Mouse (Mus musculus) thymus, postnatal 25 days (tissue): ENCODE results near the gene Ube2d3.

ENCODE experiments used
- DNase-seq: peaks from one replicate; pipeline ENCODE4 v3.0.0; 2022

The Ube2d3 gene

DNA sequence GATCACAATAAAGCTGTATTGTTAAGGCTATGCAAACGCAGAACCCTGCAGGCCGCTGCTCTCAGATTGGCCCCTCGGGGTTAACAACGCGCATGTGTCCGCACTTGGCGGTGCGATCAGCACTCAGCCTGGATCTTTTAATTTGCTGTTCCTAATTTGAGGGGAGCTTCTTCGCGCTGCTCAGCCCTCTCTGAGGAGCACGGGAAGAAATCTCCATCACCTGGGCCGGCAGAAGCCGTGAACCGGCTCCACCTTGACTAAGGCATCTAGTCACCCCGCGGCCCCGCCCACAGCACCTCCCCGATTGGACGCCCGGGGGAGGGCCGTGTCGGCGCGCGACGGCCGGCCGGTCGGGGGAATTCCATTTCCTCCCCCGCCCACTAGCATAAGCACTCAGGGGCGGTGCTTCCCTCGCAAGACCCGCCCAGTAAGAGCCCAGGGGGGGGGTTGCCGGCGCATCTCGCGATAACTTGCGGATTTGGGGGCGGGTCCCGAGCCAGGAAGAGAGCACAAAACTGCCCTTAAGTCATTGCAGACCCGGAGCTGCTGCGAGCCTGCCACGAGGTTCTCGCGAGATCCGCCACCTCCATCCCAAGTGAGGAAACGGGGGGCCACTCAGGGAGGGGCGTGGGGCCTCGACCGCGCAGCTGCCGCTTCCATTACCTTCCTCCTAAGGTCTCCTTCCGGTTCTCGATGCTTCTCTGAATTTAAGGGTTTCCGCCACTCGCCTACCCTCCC, at the start of gene Ube2d3:
TSS of gene Ube2d3 (plus strand) at position 392 of the 738 bp plus-strand sequence.
- peak; percentile 100 for DNase-seq

- DNase-seq = no peak
These were observed 44.8 kb upstream of the Ube2d3 start for GRCm38 (mm10) chr3:135393186-135393585.

DNA sequence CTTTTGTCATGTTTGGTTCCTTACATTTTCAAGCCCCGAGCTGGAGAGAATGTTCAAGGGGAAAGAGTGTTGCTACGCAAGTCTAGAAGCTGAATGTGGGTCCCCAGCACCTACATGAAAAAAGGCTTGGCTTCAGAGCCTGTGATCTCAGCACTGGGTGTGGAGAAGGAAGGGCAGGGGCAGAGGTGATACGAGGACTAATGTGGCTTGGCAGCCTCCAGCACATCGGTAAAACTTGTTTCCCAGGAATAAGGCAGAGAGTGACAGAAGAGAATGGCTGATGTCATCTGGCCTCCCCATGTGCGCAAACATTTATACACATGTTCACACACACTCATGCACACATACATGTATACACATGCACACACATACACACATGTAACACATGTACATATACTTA, 42.9 kb upstream of the Ube2d3 start:
- no peak for DNase-seq

DNA sequence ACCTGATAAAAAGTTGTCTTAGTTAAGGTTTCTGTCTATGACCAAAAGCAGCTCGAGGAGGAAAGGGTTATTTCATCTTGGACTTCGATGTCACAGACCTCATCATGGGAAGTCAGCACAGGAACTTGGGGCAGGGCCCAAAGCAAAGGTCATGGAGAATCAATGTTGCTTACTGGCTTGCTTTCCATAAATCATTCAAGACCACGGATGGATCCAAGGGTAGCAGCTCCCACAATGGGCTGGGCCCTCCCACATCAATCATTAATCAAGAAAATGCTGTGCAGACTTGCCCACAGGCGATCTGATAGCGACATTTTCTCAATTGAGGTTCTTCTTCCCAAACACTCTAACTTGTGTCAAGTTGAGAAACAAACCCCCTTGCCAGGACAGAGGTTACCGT, 41.9 kb upstream of the Ube2d3 start:
- DNase-seq = no peak

- no peak for DNase-seq
These were observed 40.8 kb upstream of the Ube2d3 start for GRCm38 (mm10) chr3:135397112-135397511.

- DNase-seq = peak; percentile 94
These were observed 35.7 kb upstream of the Ube2d3 start for GRCm38 (mm10) chr3:135402201-135402658.

DNA sequence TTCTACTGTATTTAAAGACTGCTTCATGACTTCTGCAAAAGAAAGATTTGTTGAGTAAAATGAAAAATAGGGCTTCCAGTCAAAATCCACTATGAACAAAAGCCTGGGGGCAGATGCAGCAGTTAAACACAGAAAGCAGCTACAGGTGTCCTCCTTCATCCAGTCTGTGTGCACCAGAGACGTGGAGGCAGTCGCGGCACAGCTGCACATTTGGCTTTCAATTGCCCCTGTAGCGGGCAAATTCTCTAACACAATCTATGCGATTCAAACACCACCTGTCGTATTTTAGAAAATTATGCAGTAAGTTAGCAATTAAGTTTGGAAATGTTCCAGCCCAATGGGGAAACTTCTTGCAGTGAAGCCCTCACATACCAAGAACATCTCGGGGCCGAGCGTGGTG, 34.7 kb upstream of the Ube2d3 start:
- DNase-seq = peak; percentile 69

DNA sequence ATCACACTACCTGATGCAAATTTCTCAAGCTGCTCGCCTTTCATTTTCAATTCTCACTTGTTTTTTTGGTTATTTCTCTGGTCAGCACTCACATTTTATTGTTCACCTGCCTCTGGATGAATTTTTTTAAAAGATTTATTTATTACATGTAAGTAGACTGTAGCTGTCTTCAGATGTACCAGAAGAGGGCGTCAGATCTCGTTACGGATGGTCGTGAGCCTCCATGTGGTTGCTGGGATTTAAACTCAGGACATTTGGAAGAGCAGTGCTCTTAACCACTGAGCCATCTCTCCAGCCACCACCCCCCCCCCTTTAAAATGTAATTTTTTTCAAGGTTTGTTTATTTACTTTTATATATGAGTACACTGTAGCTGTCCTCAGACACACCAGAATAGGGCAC, 34.1 kb upstream of the Ube2d3 start:
- DNase-seq = no peak

DNA sequence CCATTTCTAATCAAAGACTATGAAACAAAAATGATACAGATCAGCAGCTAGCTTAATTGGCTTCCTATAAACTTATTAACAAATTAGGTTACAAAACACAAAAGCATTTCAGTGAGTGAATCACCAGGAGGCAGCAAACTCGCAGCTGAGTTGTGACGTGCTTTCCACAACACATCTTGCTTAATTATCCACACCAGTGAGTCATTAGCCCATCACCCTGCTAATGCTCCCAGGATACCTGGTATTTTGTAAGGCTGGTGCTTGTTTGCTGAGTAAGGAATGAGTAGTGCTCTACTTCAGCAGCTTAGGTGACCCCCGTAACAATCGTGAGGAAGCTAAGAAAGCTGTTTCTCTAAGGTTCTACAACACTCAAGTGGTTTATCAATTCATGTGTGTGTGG, 33.4 kb upstream of the Ube2d3 start:
- no peak for DNase-seq

- DNase-seq = no peak
These were observed 30.6 kb upstream of the Ube2d3 start for GRCm38 (mm10) chr3:135407351-135407750.

DNA sequence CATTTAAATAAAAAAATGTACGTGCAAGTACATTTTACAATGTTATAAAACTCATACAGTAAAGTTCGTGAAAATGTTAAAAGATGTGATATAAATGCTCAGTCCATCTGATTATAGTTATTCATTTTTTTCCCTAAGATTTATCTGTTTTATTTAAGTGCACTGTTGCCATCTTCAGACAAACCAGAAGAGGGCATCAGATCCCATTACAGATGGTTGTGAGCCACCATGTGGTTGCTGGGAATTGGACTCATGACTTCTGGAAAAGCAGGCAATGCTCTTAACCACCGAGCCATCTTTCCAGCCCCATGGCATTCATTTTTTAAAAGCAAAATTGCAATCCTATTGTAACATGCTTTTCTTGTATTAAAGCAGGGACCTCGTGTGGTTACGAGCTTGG, 28.7 kb upstream of the Ube2d3 start:
- no peak for DNase-seq

DNA sequence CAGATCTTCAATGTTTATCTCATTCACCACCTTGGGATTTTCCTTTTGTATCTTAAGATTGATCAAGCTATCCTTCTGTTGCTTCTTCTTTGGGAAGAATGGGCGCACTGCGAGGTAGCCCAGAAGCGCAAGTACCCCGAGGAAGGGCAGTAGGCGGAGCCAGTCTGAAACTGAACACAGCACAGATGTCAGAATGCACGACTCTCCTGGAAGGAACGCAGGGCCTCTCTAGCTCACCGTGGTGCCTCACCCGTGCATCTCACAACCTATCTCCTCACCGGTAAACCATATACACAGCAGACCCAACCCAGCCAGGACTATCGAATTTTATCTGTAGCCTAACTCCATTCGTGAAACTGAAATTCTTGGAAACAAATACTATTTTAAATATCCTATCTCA, 26.9 kb upstream of the Ube2d3 start:
- no peak for DNase-seq

GRCm38 (mm10) chr3:135411824-135412223, 26.1 kb upstream of the Ube2d3 start:
- DNase-seq = no peak

GRCm38 (mm10) chr3:135417245-135417644, 20.7 kb upstream of the Ube2d3 start:
- no peak for DNase-seq

DNA sequence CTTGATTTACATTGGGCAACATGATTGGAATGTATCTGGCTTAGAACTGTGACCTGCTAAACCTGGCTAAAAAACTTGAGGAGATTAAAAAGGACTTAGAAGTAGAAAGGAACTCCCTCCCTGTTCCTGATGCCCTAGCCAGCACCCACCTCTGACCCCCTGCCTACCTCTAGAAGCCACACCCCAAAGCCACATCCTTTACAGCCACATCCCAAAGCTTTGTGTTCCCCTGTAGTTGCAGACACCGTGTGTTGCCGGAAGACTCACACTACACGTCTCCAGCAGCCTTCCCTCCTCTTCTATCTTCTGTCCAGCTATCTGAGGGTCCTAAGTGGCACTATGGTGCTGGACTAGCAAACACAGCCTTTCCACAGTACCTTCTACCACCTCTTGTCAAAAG, 20.1 kb upstream of the Ube2d3 start:
- DNase-seq = peak; percentile 56

DNA sequence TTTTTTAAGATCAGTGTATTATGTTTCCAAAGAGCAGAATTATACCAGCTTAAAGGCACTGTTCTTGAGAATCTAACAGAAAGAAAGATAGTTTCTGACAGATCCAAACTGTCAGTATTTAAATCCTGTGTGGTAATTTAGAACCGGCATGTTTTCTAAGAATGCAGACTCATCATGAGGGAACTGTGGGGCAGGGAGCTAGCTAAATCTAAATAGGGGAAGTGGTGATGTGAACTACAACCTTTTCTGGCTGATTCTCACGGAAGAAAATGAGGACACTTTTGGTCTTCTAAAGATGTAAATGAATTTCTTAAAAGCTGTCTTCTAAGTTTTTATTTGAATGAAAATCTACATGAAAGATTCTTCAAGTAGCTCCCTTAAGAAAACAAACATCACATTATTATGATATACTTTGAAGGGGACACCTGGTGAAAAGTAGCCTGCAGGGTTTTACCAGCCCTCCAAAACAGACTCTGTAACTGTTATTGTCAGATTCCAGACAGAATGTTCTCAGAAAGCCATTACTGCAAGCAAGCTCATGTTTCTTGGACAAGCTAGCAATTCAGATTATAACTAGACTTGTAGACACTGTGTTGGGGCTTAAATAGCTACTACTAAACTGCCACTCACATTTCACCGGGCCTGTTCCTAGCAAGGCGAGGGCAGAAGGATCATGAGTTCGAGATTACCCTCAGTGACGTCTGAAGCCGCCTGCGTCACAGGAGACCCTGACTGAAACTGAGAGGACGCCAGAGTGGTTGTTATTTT, 17.2 kb upstream of the Ube2d3 start:
- DNase-seq = no peak

DNA sequence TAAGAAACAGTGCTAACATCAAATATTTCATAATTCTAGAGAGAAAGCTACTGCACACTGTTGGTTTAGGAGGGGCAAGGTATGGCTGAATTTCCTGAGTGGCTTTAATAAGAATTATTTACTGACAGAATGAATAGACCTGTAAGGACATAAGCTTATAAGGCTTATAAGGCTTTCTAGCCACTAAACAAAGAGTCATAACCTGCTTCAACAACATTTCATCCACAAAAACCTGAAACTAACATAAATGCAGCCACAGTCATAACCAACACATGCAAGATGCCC, 16.7 kb upstream of the Ube2d3 start:
- no peak for DNase-seq

GRCm38 (mm10) chr3:135422232-135422855, 15.6 kb upstream of the Ube2d3 start:
- no peak for DNase-seq

GRCm38 (mm10) chr3:135422856-135423607, 14.9 kb upstream of the Ube2d3 start:
- peak; percentile 89 for DNase-seq

- no peak for DNase-seq
These were observed 14.2 kb upstream of the Ube2d3 start, which contains the start of gene Cisd2 for GRCm38 (mm10) chr3:135423608-135424212. Gene Cisd2, minus strand, starts transcription at chr3:135423925.

DNA sequence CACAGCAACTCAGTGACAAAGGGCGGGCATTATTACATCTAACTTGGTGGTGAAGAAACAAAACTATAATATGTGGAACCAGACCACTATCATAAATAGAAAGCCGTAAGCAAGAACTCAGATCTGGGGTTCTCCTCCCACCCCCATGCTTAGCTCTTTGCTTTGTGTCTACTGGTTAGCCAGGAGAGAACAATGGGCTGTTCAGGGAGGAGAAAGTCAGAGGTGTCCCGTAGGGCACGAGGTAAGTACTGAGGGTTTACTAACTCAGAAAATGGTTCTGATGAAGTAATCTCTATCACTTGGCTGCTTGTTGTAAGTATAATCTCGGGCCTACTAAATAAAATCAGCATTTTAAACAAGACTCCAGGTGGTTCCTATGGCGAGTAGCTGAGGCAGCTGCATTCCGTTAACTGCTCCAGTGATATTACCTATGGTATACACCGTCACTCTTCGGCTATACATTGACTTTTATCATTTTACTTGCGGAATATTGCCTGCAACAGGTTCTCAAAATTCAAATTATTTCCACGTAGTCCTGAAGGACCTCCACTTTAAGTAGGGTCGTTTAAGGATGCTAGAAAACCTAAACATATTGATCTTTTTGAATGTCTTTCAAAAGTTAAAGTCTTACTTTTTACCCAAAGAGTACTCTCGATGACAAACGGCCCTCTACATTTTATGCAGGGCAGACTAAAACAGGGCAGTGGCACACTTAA, 890 bp upstream of the Ube2d3 start:
- DNase-seq = no peak

GRCm38 (mm10) chr3:135438531-135438912, 573 bp downstream of the Ube2d3 start:
- DNase-seq = peak; percentile 96
